ENCODE assay signal across 16 mouse cellular contexts in the genomic region with DNA sequence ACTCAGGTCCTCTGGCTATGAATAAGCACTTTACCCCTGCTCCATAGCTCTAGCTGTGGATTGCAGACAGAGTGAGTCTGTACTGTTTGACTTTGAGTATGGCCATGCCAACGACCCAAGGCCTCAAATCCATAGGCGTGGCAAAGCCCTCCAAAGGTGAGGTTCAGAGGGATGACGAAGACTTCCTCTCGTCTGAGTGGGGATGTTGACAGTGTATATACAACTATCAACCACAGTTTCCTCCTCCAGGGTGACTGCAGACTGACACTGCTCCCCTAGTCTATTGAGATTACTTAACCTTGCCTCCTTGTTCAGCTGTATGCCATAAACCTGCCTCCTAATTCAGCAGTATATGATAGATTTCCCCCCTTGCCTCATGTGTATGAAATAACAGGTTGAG.
"Had no signal": no experiment of that assay in that cellular context is flagged by ENCODE, and none has a peak within 500 bp of the region (broad histone marks: within the 10 kb centered on the region; RNA-seq: fewer than 3 reads in every experiment).

No protein-coding gene starts in this region.

- DNase-seq: kidney, adult 2 months; kidney, postnatal 25 days; layer of hippocampus, postnatal 36 days; liver, embryonic 13.5 days; lung, adult 2 months; lung, postnatal 14 days; lung, postnatal 4 days; right cerebral cortex, postnatal 4 days; thymus, postnatal 25 days had no signal

- ATAC-seq: midbrain, embryonic 13.5 days had no signal

- H3K4me3 ChIP-seq: left cerebral cortex, adult 2 months; liver, embryonic 13.5 days; megakaryocyte, embryonic 14.5 days; midbrain, embryonic 10.5 days; midbrain, embryonic 13.5 days; myocyte; stomach, embryonic 15.5 days had no signal

- H3K4me1 ChIP-seq: liver, embryonic 13.5 days; midbrain, embryonic 13.5 days; stomach, embryonic 15.5 days had no signal

- H3K27ac ChIP-seq: kidney, postnatal 0 days; left cerebral cortex, adult 2 months; liver, embryonic 13.5 days; midbrain, embryonic 10.5 days; midbrain, embryonic 13.5 days; stomach, embryonic 15.5 days had no signal

- H3K9ac ChIP-seq: liver, embryonic 13.5 days; midbrain, embryonic 13.5 days; stomach, embryonic 15.5 days had no signal

- H3K36me3 ChIP-seq: liver, embryonic 13.5 days; midbrain, embryonic 10.5 days; midbrain, embryonic 13.5 days; stomach, embryonic 15.5 days had no signal

- H3K4me2 ChIP-seq: liver, embryonic 13.5 days; midbrain, embryonic 13.5 days; stomach, embryonic 15.5 days had no signal

- H3K27me3 ChIP-seq: liver, embryonic 13.5 days; megakaryocyte, embryonic 14.5 days; stomach, embryonic 15.5 days had no signal

- H3K9me3 ChIP-seq: liver, embryonic 13.5 days; megakaryocyte, embryonic 14.5 days; midbrain, embryonic 10.5 days; midbrain, embryonic 13.5 days; stomach, embryonic 15.5 days had no signal
